Mouse (Mus musculus) G1E (cell line): ENCODE data around the gene Galp. TPM values are rescaled to one million over a fixed set of nuclear protein-coding genes. Genes with fewer than 3 reads are reported as not detected.

Experiments
- ATAC-seq: 2 replicates; pipeline ENCODE4 v1.8.0; 2016; ENCODE audit warnings: mild to moderate bottlenecking; ENCODE audit not compliant: insufficient number of reproducible peaks, poor library complexity, low FRiP score, severe bottlenecking; ENCODE audit errors: extremely low read depth
- DNase-seq: peaks from one replicate; pipeline ENCODE4 v3.0.0; 2012; ENCODE audit warnings: low spot score
- H3K27me3 ChIP-seq: 2 replicates; pipeline ENCODE4 v1.6.1; 2012; ENCODE audit warnings: mild to moderate bottlenecking, low read length, inconsistent platforms; ENCODE audit not compliant: insufficient read depth
- H3K36me3 ChIP-seq: replicated peaks from 2 replicates; pipeline ENCODE3; 2012; ENCODE audit warnings: mild to moderate bottlenecking, inconsistent platforms
- H3K4me1 ChIP-seq: 2 replicates; pipeline ENCODE4 v1.6.1; 2012; ENCODE audit warnings: low read depth, low read length, inconsistent platforms, mixed read lengths; ENCODE audit not compliant: insufficient read depth
- H3K4me3 ChIP-seq: 2 replicates; pipeline ENCODE4 v1.5.1; 2012; ENCODE audit warnings: low read depth, mild to moderate bottlenecking, inconsistent platforms, low read length, moderate library complexity, mixed read lengths
- H3K9me3 ChIP-seq: replicated peaks from 2 replicates; pipeline ENCODE4 v1.6.1; 2012; ENCODE audit warnings: inconsistent platforms
- CTCF ChIP-seq: IDR thresholded peaks from 2 replicates; pipeline ENCODE4 v1.5.1; 2012; ENCODE audit warnings: low read depth, low read length, inconsistent platforms, mixed read lengths
- GATA1 ChIP-seq: IDR thresholded peaks from 2 replicates; pipeline ENCODE4 v1.6.1; 2012; ENCODE audit warnings: borderline replicate concordance, low read length, inconsistent platforms, mixed read lengths
- GATA2 ChIP-seq: IDR thresholded peaks from 2 replicates; pipeline ENCODE4 v1.6.1; 2012; ENCODE audit warnings: low read depth, low read length, inconsistent platforms, borderline replicate concordance
- POLR2AphosphoS5 ChIP-seq: IDR thresholded peaks from 2 replicates; pipeline ENCODE4 v1.6.1; 2012; ENCODE audit warnings: low read depth, low read length, inconsistent platforms; ENCODE audit not compliant: insufficient replicate concordance
- TAL1 ChIP-seq: conservative IDR thresholded peaks from 2 replicates; pipeline ENCODE4 v1.6.1; 2012; ENCODE audit warnings: low read depth, low read length, inconsistent platforms, mixed read lengths
- polyA plus RNA-seq: library from polyadenylated mRNA; stranded (reverse); fragments of >175 nt; gene quantifications from 2 replicates; pipeline ENCODE4 v1.2.3, GENCODE M21; 2012
- total RNA-seq, 2 experiments: library from RNA; stranded (forward) in 1 of 2; stranded (reverse) in 1 of 2; fragments of 200-1000 nt in 1 of 2; fragments of >200 nt in 1 of 2; fragmentation: Nextera tagmentation in 1 of 2; gene quantifications; 2 replicates each; pipeline ENCODE4 v1.2.3; 2014 to 2017

The Galp gene
- total RNA-seq (2014; fragmentation: Nextera tagmentation) (not detected in 2 replicates), total RNA-seq (2017) (not detected in 2 replicates), polyA plus RNA-seq (not detected in 2 replicates)

DNA sequence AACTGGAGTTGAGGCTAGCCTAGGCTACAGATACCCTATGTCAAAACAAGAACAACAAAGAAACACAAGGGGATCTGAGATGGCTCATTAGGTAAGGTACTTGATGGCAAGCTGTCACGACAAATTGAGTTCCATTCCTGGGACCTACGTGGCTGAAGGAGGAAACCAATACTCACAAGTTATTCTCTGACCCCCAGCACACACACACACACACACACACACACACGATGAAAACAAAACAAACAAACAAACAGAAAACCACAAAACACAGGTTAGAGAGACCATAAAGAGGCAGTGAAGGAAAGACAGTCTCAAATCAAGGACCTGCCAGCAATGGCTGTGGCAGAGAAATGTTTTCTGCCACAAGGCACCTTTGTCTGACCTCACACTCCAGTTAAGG, at the start of gene Galp:
Gene Galp (plus strand): TSS at position 301 of the 400 bp plus-strand sequence.
- Histone ChIP-seq H3K36me3 (no peaks in the 10 kb centered on the region), H3K4me3 (no peak within 1 kb of the TSS), H3K4me1 (no peaks in the 10 kb centered on the region), H3K27me3 (peaks cover 5% of the 10 kb centered on the region), H3K9me3 (no peaks in the 10 kb centered on the region)
- ATAC-seq (no peak), DNase-seq (no peak)
- TF ChIP-seq GATA2 (no peak), GATA1 (no peak), POLR2AphosphoS5 (no peak), TAL1 (no peak), CTCF (no peak)

DNA sequence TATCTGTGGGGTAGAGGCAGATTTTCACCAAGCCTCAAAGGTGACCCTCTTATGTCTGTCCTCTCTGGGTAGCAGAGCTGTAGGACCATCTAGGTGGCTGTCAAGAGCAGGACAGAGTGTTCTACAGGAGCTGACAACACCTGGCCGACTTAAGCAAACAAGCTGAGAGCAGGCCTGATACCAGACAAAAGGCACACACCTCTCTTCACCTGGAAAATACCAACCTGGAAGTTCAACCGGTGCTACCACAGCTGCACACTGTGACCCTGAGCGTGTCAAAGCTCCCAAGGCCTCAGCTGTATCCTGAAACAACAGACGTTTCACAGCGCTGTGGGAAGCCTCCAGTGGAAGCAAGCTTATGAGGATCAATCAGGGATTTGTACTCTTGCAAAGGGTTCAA, 49.2 kb upstream of the Galp start:
- peaks cover 82% of the 10 kb centered on the region for H3K36me3 ChIP-seq
- DNase-seq (no peak), ATAC-seq (no peak)
- H3K27me3 ChIP-seq = no peaks in the 10 kb centered on the region
- peaks cover 72% of the 10 kb centered on the region for H3K4me1 ChIP-seq
- H3K4me3 ChIP-seq = no peak overlapping the region
- no peaks in the 10 kb centered on the region for H3K9me3 ChIP-seq
- TF ChIP-seq CTCF (no peak), POLR2AphosphoS5 (no peak), TAL1 (no peak), GATA2 (no peak), GATA1 (no peak)

DNA sequence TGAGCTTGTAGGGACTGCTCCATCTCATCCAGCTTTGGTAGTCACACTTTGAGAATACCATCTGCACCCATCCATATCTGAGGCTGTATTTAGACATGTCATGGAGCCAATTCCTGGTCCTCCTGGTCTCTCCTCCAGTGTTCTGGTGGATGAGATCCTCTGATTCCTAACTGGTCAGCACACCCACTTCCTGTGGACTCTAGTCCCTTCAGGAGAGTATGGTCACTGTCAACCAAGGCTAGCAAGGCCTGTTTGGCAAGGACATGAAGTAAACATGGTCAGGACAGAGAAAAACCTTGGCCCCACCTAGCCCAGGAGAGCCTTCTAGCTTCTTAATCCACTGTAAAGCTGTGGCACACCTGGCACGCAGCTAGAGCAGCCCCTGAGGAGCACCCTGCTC, 45.6 kb upstream of the Galp start:
- ATAC-seq = no peak
- Histone ChIP-seq H3K27me3 (no peaks in the 10 kb centered on the region), H3K36me3 (peaks cover 61% of the 10 kb centered on the region), H3K4me3 (no peak overlapping the region), H3K9me3 (no peaks in the 10 kb centered on the region), H3K4me1 (peaks cover 72% of the 10 kb centered on the region)
- no peak for TF ChIP-seq GATA2
- TF ChIP-seq GATA1 = no peak
- no peak for TF ChIP-seq CTCF
- TF ChIP-seq TAL1 = no peak
- no peak for TF ChIP-seq POLR2AphosphoS5
- no peak for DNase-seq

DNA sequence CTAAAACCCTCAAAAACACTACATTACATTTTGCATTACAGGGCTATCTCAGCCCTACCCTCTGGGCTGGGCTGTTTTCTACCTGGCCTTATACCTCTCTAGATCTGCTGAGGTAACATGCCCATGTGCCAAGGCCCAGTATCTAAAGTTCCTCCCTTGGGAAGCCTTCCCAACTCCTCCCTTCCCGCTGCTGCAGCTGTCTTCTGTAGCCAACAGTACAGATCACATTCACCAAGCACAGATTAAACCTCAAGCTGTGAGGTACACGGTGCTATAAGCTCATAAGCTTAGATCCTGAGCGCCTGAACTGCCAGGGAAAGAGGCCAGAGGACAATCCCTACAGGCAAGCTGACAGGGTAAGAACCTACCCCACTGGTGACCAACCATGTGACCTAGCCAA, 44.9 kb upstream of the Galp start:
- no peak for TF ChIP-seq GATA2
- no peak for TF ChIP-seq POLR2AphosphoS5
- no peak for TF ChIP-seq GATA1
- no peak for TF ChIP-seq TAL1
- TF ChIP-seq CTCF = no peak
- H3K4me1 ChIP-seq = peaks cover 74% of the 10 kb centered on the region
- DNase-seq (no peak), ATAC-seq (no peak)
- H3K27me3 ChIP-seq = no peaks in the 10 kb centered on the region
- no peaks in the 10 kb centered on the region for H3K9me3 ChIP-seq
- peaks cover 55% of the 10 kb centered on the region for H3K36me3 ChIP-seq
- no peak overlapping the region for H3K4me3 ChIP-seq

DNA sequence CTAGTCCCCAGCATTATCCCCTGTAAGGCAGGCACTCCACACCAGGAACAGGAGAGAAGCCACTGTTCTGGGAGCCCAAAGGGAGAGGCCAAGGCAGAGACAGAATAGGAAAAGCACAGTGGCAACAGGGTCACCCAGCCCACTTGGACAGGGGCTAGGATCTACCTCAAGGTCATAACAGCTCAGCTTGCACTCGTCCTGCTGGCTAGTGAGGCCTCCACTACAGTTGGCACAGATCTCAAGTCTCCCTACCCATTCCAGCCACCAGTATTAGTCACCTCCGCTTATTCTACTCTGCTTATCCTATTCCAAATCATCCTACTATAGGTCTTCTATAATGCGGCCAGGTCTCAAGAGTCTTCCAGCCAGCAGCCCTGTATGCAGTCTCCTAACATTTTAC, 43.8 kb upstream of the Galp start:
- H3K36me3 ChIP-seq = peaks cover 45% of the 10 kb centered on the region
- no peaks in the 10 kb centered on the region for H3K27me3 ChIP-seq
- TF ChIP-seq POLR2AphosphoS5 = no peak
- no peak for TF ChIP-seq CTCF
- no peak for TF ChIP-seq GATA2
- TF ChIP-seq GATA1 = no peak
- no peak for TF ChIP-seq TAL1
- ATAC-seq (no peak), DNase-seq (no peak)
- peaks cover 74% of the 10 kb centered on the region for H3K4me1 ChIP-seq
- H3K4me3 ChIP-seq = no peak overlapping the region
- H3K9me3 ChIP-seq = no peaks in the 10 kb centered on the region

DNA sequence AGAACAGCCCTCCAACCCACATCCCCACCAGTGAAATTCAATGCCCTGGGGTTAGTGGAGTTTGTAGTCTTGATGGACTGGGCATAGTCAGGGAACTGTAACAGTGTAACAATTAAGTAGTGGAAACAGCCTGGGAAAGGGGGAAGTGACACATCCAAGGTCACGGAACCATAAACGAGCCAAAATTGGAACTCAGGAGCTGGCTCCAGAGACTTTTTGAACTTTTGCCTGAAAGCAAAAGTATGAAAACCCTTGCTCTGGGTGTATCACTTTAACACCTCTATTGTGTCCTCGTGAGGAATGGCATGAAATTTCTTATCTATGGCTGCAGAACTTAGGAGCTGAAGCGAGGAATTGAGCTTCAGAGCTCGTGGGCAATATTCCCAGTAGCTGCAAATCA, 42.7 kb upstream of the Galp start:
- Histone ChIP-seq H3K36me3 (peaks cover 37% of the 10 kb centered on the region), H3K4me3 (peak overlapping the region; percentile 90; the same call in 1 of the 2 replicates), H3K4me1 (peaks cover 66% of the 10 kb centered on the region), H3K27me3 (no peaks in the 10 kb centered on the region), H3K9me3 (no peaks in the 10 kb centered on the region)
- DNase-seq (no peak), ATAC-seq (no peak)
- no peak for TF ChIP-seq TAL1
- no peak for TF ChIP-seq GATA2
- no peak for TF ChIP-seq CTCF
- no peak for TF ChIP-seq POLR2AphosphoS5
- no peak for TF ChIP-seq GATA1
